In the genomic region with DNA sequence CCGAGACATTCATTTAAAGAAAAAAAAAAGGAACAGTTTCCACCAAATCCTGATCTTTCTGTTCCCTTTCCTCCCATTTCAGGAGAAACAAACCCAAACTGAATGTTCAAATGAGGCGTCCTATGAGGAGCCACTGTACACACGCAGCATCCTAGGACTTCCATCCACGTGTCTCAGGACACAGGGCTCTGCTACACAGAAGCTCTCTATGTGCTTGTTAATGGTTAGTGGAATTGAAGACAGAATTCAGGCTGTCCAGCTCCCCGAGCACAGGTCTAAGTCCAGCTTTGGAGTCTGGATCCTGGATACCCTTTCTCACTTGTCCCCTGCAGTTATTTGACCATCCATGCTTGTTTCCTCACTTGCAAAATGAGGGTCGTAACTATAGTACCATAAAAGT, we compare ENCODE assay signal across 22 mouse cellular contexts.
A peak's percentile ranks its signal among the peaks of the same experiment; 100 is the strongest.
DNase-seq lines count a peak whose midpoint lies in the region; ATAC-seq lines count a peak whose summit lies in the region.
"Had no signal": no experiment of that assay in that cellular context is flagged by ENCODE, and none has a peak within 500 bp of the region (broad histone marks: within the 10 kb centered on the region; RNA-seq: fewer than 3 reads in every experiment).

No protein-coding gene starts in this region.

- H3K4me2 ChIP-seq in heart, embryonic 11.5 days, result no peak overlapping the region
- H3K4me2 ChIP-seq in limb, embryonic 11.5 days (ENCODE audit: low read depth, severe bottlenecking), result no peak overlapping the region
- H3K4me2 ChIP-seq: embryonic facial prominence, embryonic 12.5 days; embryonic facial prominence, embryonic 15.5 days; hindbrain, embryonic 12.5 days; hindbrain, embryonic 15.5 days had no signal

- no peak overlapping the region for H3K9ac ChIP-seq in heart, embryonic 11.5 days (ENCODE audit: low read depth, low read length)
- H3K9ac ChIP-seq in limb, embryonic 11.5 days (ENCODE audit: low read length), result no peak overlapping the region
- H3K9ac ChIP-seq: embryonic facial prominence, embryonic 12.5 days; embryonic facial prominence, embryonic 15.5 days; hindbrain, embryonic 12.5 days; hindbrain, embryonic 15.5 days had no signal

- no peaks in the 10 kb centered on the region for H3K9me3 ChIP-seq in heart, embryonic 11.5 days (replicated peaks; ENCODE audit: control insufficient read depth, low read length)
- H3K9me3 ChIP-seq in limb, embryonic 11.5 days (ENCODE audit: control insufficient read depth, low read length), result no peaks in the 10 kb centered on the region
- H3K9me3 ChIP-seq in limb, embryonic 10.5 days (replicated peaks), result no peaks in the 10 kb centered on the region
- H3K9me3 ChIP-seq: embryonic facial prominence, embryonic 12.5 days; embryonic facial prominence, embryonic 15.5 days; G1E; heart, embryonic 10.5 days; hindbrain, embryonic 12.5 days; hindbrain, embryonic 15.5 days had no signal

- 71% methylated on average over 6 of the region's 6 CpGs for WGBS in heart, embryonic 11.5 days (ENCODE audit: insufficient replicate concordance)
- WGBS in limb, embryonic 11.5 days, result 40% methylated on average over 6 of the region's 6 CpGs
- WGBS in limb, embryonic 10.5 days, result 54% methylated on average over 6 of the region's 6 CpGs

- no peaks in the 10 kb centered on the region for H3K4me1 ChIP-seq in heart, embryonic 11.5 days (ENCODE audit: control insufficient read depth, insufficient read depth, low read length)
- H3K4me1 ChIP-seq in limb, embryonic 11.5 days (ENCODE audit: control insufficient read depth, insufficient read depth, low read length), result no peaks in the 10 kb centered on the region
- peaks cover 17% of the 10 kb centered on the region for H3K4me1 ChIP-seq in limb, embryonic 10.5 days
- H3K4me1 ChIP-seq: embryonic facial prominence, embryonic 12.5 days; heart, embryonic 10.5 days; hindbrain, embryonic 12.5 days; hindbrain, embryonic 15.5 days had no signal

- peak; percentile 86 for DNase-seq in heart, adult 11 months
- DNase-seq in kidney, adult 9 months, result peak; percentile 63
- DNase-seq in kidney, adult 18-20 months, result no peak
- peak; percentile 29 for DNase-seq in limb, embryonic 11.5 days (ENCODE audit: low spot score)
- no peak for DNase-seq in limb, embryonic 10.5 days (ENCODE audit: low spot score)
- peak; percentile 18 to 21 for DNase-seq in kidney, postnatal 36 days
- DNase-seq: adrenal gland, postnatal 10 days; adrenal gland, postnatal 36 days; B cell, adult 2 months; cerebellum, adult 18-20 months; cerebellum, adult 9-11 months; cerebellum, postnatal 25 days; heart, adult 2 months had no signal

- H3K27me3 ChIP-seq in heart, embryonic 11.5 days (ENCODE audit: control insufficient read depth, insufficient read depth, low read length), result no peaks in the 10 kb centered on the region
- no peaks in the 10 kb centered on the region for H3K27me3 ChIP-seq in limb, embryonic 11.5 days (ENCODE audit: control insufficient read depth, insufficient read depth, low read length)
- H3K27me3 ChIP-seq in limb, embryonic 10.5 days (ENCODE audit: low read depth, poor library complexity, severe bottlenecking), result no peaks in the 10 kb centered on the region
- H3K27me3 ChIP-seq: embryonic facial prominence, embryonic 12.5 days; embryonic facial prominence, embryonic 15.5 days; hindbrain, embryonic 12.5 days; hindbrain, embryonic 15.5 days had no signal

- no peak overlapping the region for H3K27ac ChIP-seq in heart, embryonic 11.5 days (ENCODE audit: low read depth, low read length)
- no peak overlapping the region for H3K27ac ChIP-seq in limb, embryonic 11.5 days (replicated peaks; ENCODE audit: low read depth, low read length)
- H3K27ac ChIP-seq in limb, embryonic 10.5 days, result no peak overlapping the region
- H3K27ac ChIP-seq: embryonic facial prominence, embryonic 12.5 days; embryonic facial prominence, embryonic 15.5 days; heart, adult 2 months; heart, embryonic 10.5 days; hindbrain, embryonic 12.5 days; hindbrain, embryonic 15.5 days had no signal

- no peak for ATAC-seq in heart, embryonic 11.5 days (replicated peaks; ENCODE audit: insufficient number of reproducible peaks, low FRiP score, low TSS enrichment)
- ATAC-seq in limb, embryonic 11.5 days (ENCODE audit: insufficient number of reproducible peaks, low FRiP score, low TSS enrichment, low read depth), result no peak
- ATAC-seq: forebrain, embryonic 14.5 days; Patski had no signal

- H3K4me3 ChIP-seq in heart, embryonic 11.5 days (ENCODE audit: low read depth, low read length), result no peak overlapping the region
- H3K4me3 ChIP-seq in limb, embryonic 11.5 days (ENCODE audit: low read depth, low read length), result no peak overlapping the region
- H3K4me3 ChIP-seq in limb, embryonic 10.5 days, result no peak overlapping the region
- H3K4me3 ChIP-seq: embryonic facial prominence, embryonic 12.5 days; embryonic facial prominence, embryonic 15.5 days; heart, adult 2 months; heart, embryonic 10.5 days; hindbrain, embryonic 12.5 days; hindbrain, embryonic 15.5 days had no signal

- H3K36me3 ChIP-seq in heart, embryonic 11.5 days (ENCODE audit: control insufficient read depth, insufficient read depth, low read length), result no peaks in the 10 kb centered on the region
- H3K36me3 ChIP-seq in limb, embryonic 11.5 days (ENCODE audit: control insufficient read depth, insufficient read depth, low read length), result no peaks in the 10 kb centered on the region
- H3K36me3 ChIP-seq in limb, embryonic 10.5 days, result no peaks in the 10 kb centered on the region
- H3K36me3 ChIP-seq: embryonic facial prominence, embryonic 12.5 days; embryonic facial prominence, embryonic 15.5 days; G1E; heart, embryonic 10.5 days; hindbrain, embryonic 12.5 days; hindbrain, embryonic 15.5 days had no signal

Comparison
In these comparisons a context has a peak if more than half of its experiments do, and no peak if none do; other contexts are left out.
1. DNase-seq: peak in heart, adult 11 months (single experiment), kidney, adult 9 months (single experiment), limb, embryonic 11.5 days (single experiment) and kidney, postnatal 36 days (2 of 2); none in kidney, adult 18-20 months (single experiment) and limb, embryonic 10.5 days (single experiment).